Mouse (Mus musculus): Measurements from ENCODE around the gene Impg1. TPM values are rescaled to one million over a fixed set of nuclear protein-coding genes. Genes with fewer than 3 reads are reported as not detected.

Gene Impg1
- polyA plus RNA-seq, 1 experiment from 2014 or later = not detected

DNA sequence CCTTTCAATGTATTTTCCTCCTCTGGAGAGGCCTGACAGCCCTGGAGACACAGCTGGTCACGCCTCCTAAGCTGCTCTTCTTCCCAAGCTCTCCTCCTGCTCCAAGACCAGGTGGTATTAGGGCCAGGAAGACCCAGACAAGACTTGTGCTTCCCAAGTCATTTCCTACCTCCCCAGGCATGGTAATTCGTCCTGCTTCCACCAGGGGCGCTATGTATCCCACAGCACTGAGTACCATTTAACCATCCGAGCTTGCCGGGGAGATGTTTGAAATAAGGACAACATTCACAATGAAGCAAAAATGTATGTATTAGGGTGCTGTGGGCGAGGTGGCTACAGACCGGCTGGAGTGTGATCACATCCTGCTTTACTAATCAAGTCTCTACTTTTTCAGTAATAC is 79.3 kb downstream of the Impg1 start:
- 46% methylated on average over 7 of the region's 7 CpGs for WGBS
- Histone ChIP-seq H3K36me3 (no peaks in the 10 kb centered on the region), H3K27ac (no peak overlapping the region), H3K4me3 (no peak overlapping the region), H3K27me3 (no peaks in the 10 kb centered on the region), H3K9ac (no peak overlapping the region), H3K9me3 (no peaks in the 10 kb centered on the region), H3K4me2 (no peak overlapping the region), H3K4me1 (no peaks in the 10 kb centered on the region)
- no peak for ATAC-seq (ENCODE audit: insufficient number of reproducible peaks, insufficient read depth, low FRiP score, low TSS enrichment, low read depth)

DNA sequence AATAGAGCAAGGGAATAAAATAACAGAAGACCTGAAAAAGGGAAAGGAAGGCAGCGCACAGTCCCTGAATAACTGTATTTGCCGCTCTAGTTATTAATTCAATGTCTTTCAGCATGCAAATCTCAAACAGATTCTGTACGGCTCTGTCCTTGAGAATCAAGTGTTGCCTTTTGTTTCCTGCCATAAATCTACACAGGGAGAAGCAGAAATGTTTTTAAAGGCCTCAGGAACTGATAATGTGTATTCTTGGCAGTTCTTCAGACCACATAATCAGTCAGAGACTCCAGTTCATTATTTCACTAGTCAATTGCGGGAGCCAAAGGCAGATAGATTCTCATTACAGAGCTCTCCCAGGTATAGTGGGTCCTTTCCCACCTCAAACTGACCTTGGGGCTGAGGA is 82.6 kb downstream of the Impg1 start:
- no peak overlapping the region for H3K27ac ChIP-seq

DNA sequence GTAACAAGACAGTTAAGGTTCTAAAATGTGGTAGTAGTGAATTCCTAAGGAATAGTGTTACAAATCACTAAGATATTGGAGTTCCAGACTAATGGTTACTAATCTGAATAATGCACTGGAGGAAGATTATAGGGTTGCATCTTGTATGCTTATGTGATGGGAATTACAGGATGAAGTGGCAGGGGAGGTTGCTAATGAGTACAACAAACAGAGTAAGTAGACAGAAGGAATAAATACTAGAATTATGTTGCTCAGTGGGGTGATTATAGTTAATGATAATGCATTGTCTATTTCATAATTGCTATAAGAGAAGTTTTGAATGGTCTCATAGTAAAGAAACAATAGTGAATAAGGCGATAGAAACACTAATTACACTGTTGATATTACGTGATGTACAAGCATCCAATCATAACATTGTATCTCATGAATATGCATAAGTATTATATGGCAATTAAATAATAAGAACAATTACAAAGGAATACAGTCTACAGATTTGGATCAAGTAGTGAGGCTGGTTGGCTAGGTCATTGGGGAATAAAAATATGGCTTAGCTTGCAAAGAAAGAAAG is 85.1 kb downstream of the Impg1 start:
- Histone ChIP-seq H3K9me3 (no peaks in the 10 kb centered on the region), H3K36me3 (no peaks in the 10 kb centered on the region), H3K27me3 (no peaks in the 10 kb centered on the region), H3K9ac (no peak overlapping the region), H3K4me2 (no peak overlapping the region), H3K4me3 (no peak overlapping the region), H3K4me1 (no peaks in the 10 kb centered on the region), H3K27ac (no peak overlapping the region)
- WGBS = 85% methylated on average over 2 of the region's 2 CpGs
- ATAC-seq (ENCODE audit: insufficient number of reproducible peaks, insufficient read depth, low FRiP score, low TSS enrichment, low read depth) = no peak

More for the DNA sequence above, 82.6 kb downstream of the Impg1 start:
- no peaks in the 10 kb centered on the region for H3K9me3 ChIP-seq
- no peak overlapping the region for H3K4me3 ChIP-seq
- H3K4me2 ChIP-seq = no peak overlapping the region
- 64% methylated on average over 4 of the region's 4 CpGs for WGBS
- no peak for ATAC-seq (ENCODE audit: insufficient number of reproducible peaks, insufficient read depth, low FRiP score, low TSS enrichment, low read depth)
- H3K4me1 ChIP-seq = no peaks in the 10 kb centered on the region
- no peaks in the 10 kb centered on the region for H3K27me3 ChIP-seq
- no peak overlapping the region for H3K9ac ChIP-seq
- H3K36me3 ChIP-seq = no peaks in the 10 kb centered on the region

DNA sequence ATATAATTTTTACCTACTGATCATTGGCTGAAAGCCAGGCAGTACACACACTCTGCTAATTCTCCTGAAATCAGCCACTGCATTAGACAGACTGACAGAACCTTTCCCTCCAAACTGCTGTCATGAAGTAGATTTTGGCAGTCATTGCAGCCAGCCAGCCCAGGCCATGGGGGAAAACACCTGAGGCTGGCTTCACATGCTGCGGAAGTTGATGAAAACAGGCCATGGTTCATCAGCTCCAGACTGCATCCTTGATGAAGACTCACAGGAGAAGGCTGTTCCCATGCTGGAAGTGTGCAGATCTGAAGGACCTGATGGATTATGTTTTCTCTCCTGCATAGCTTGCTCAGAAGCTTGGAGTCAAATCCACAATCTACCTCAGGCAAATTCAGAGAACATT is 91.2 kb downstream of the Impg1 start:
- peaks cover 7% of the 10 kb centered on the region for H3K4me1 ChIP-seq
- H3K9ac ChIP-seq = no peak overlapping the region
- H3K4me2 ChIP-seq = no peak overlapping the region
- H3K9me3 ChIP-seq = no peaks in the 10 kb centered on the region
- 40% methylated on average over 1 of the region's 1 CpGs for WGBS
- no peak for ATAC-seq (ENCODE audit: insufficient number of reproducible peaks, insufficient read depth, low FRiP score, low TSS enrichment, low read depth)
- H3K27me3 ChIP-seq = no peaks in the 10 kb centered on the region
- H3K36me3 ChIP-seq = no peaks in the 10 kb centered on the region
- no peak overlapping the region for H3K27ac ChIP-seq
- no peak overlapping the region for H3K4me3 ChIP-seq

DNA sequence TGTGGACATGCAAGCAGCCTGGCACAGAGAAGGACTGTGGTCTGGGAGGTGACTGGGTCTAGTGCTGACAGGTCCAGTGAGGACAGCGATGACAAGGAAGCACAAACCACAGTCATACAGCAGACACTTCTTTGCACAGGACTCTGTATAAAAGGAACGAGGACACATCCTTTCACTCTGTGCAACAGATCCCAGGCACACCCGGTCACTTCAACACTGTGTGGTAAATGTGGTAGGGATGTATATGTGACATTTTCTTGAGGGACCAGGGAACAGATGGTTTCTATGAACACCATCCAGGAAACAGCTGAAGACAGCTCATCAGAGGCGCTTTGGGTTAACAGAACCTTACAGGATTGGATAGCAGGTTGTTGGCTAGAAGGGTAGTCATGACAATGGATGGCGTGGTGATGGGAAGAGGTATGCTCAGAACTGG is 92.0 kb downstream of the Impg1 start:
- Histone ChIP-seq H3K36me3 (no peaks in the 10 kb centered on the region), H3K27ac (no peak overlapping the region), H3K4me1 (peaks cover 7% of the 10 kb centered on the region), H3K9ac (no peak overlapping the region), H3K9me3 (no peaks in the 10 kb centered on the region), H3K4me3 (no peak overlapping the region), H3K4me2 (no peak overlapping the region), H3K27me3 (no peaks in the 10 kb centered on the region)
- WGBS = 75% methylated on average over 5 of the region's 5 CpGs
- no peak for ATAC-seq (ENCODE audit: insufficient number of reproducible peaks, insufficient read depth, low FRiP score, low TSS enrichment, low read depth)

DNA sequence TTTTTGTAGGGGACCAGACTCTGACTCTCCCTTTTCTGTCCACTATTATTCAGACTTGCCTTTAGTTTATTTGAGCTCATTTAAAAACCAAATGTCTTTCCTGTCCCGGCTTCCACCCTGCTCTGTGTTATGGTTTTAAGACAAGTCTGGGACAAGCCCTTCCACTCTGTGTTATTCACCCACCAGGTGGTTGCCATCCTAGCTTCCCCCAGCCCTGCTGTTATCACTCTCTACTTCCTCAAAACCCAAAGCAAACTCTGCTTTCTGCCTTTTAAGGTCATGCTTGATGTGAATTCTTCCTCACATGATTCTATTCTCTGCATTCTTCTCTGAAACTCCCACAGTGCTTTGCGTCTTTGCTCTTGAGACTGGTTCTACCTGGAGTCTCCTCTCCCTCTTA is 96.6 kb downstream of the Impg1 start:
- H3K36me3 ChIP-seq = no peaks in the 10 kb centered on the region
- WGBS = 80% methylated on average over 2 of the region's 2 CpGs

DNA sequence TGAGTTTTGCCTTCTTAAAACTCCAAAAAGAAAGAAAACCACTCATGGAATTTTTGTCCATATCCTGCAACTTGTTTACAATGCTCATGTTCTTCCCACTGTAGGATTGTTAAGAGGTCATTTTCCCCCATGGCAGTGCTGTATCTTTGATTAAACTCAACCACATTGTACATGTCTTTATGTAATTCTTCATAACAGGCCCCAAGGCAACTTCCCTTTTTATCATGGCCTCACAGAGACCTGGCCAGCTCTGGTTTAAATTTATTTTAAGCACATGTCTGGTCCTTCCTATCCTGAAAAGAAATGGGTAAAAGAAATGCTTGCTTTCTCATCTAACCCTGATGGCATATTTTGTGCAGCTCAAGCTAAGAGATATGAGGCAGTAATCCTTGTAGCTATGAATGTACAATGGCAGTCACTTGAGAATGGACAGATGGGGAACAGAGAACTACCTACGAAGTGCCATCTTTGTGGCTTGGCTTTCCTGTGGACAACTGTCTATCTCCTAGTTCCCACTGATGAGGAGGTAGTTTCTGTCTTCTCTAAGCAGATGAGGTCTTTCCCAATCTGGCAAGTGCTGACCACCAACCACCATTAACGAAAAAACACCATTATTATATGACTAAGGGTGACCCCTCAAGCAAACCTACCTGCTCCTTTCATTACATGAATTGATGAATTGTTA is 97.6 kb downstream of the Impg1 start:
- 90% methylated on average over 2 of the region's 2 CpGs for WGBS

More for the DNA sequence above, 96.6 kb downstream of the Impg1 start:
- no peak for ATAC-seq (ENCODE audit: insufficient number of reproducible peaks, insufficient read depth, low FRiP score, low TSS enrichment, low read depth)
- no peak overlapping the region for H3K27ac ChIP-seq
- peaks cover under 1% of the 10 kb centered on the region; the same call in 1 of the 2 replicates for H3K4me1 ChIP-seq
- H3K27me3 ChIP-seq = no peaks in the 10 kb centered on the region
- H3K4me2 ChIP-seq = no peak overlapping the region
- H3K4me3 ChIP-seq = no peak overlapping the region
- no peaks in the 10 kb centered on the region for H3K9me3 ChIP-seq
- H3K9ac ChIP-seq = no peak overlapping the region

DNA sequence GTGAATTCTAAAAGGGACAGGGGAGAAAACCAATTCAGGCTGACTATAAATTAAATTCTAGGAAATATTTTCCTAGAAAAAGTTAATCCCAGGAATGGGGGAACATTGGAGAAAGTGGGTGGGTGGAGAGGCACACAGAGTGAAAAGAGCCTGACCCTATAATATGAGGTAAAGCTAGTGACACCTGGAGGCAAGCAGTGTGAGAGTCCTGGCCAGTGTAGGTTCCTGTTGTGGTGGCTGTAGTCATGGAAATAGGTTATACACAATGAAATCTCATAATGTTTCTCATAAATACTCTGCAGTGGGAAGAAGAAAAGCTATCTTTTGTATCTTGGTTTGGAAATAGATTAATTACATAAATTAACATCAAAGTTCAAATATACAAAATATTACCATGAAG is 105.2 kb downstream of the Impg1 start:
- Histone ChIP-seq H3K27ac (no peak overlapping the region), H3K36me3 (no peaks in the 10 kb centered on the region), H3K4me3 (no peak overlapping the region), H3K4me1 (no peaks in the 10 kb centered on the region), H3K4me2 (no peak overlapping the region), H3K9ac (no peak overlapping the region), H3K9me3 (no peaks in the 10 kb centered on the region), H3K27me3 (no peaks in the 10 kb centered on the region)
- no peak for ATAC-seq (ENCODE audit: insufficient number of reproducible peaks, insufficient read depth, low FRiP score, low TSS enrichment, low read depth)

More for the DNA sequence above, 97.6 kb downstream of the Impg1 start:
- H3K4me3 ChIP-seq = no peak overlapping the region
- H3K4me1 ChIP-seq = no peaks in the 10 kb centered on the region
- H3K36me3 ChIP-seq = no peaks in the 10 kb centered on the region
- H3K9ac ChIP-seq = no peak overlapping the region
- H3K9me3 ChIP-seq = no peaks in the 10 kb centered on the region
- H3K27me3 ChIP-seq = no peaks in the 10 kb centered on the region
- no peak overlapping the region for H3K4me2 ChIP-seq
- H3K27ac ChIP-seq = no peak overlapping the region
- no peak for ATAC-seq (ENCODE audit: insufficient number of reproducible peaks, insufficient read depth, low FRiP score, low TSS enrichment, low read depth)

DNA sequence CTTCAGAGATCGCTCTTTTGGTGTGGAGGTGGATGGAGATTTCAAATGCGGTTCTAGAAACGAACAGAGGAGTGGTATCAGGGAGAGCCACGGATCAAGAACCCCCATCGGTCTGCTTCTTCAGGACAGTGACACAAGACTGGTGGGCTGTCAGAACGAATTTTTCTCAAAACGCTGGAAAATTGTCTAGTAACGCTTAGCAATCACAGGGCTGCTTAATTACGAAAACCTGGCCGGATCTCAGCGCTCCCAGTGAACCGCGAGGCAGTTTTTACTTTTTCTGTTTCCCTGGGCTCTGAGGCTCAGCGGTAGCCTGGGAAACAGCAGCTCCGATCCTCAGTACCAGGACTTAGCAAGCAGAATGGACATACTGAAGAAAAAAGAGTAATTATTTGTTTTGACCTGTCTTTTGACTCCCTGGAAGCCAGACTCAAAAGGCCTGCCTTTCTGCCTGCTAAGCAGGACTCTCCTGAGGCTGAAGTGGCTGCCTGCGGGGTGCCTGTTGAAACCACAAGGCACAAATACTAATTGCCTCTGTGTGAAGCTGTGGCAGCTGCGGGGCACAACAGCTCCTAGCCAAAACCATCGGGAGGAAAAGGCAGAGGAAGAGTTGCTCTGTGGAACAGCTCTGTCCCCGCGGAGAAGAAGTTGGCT is 113.5 kb downstream of the Impg1 start:
- Histone ChIP-seq H3K27ac (no peak overlapping the region), H3K4me2 (peak overlapping the region; percentile 49), H3K9me3 (no peaks in the 10 kb centered on the region), H3K36me3 (no peaks in the 10 kb centered on the region), H3K4me3 (0 out of 2 replicates have a peak overlapping the region, but pooled peaks have one; percentile 14), H3K4me1 (no peaks in the 10 kb centered on the region; the same call in 1 of the 2 replicates), H3K9ac (no peak overlapping the region), H3K27me3 (no peaks in the 10 kb centered on the region)
- ATAC-seq (ENCODE audit: insufficient number of reproducible peaks, insufficient read depth, low FRiP score, low TSS enrichment, low read depth) = no peak
- WGBS = 24% methylated on average over 20 of the region's 20 CpGs

DNA sequence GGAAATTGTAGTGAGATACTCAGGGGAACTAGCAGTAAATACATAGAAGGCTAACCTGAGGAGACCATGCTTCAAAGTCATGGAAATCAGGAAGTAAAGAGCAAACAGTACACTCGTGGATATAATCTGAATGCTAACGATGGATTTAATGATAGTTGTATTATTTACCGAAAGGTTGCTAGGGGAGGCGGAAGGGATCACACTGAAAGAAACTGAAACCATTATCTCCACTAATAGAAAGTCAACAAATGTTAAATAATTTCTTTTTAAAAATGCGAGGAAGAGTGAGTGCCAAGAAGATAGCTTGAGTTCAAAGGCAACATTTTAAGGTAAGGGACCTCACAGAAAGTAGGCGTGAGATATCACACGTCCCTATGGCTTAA is 114.0 kb downstream of the Impg1 start:
- WGBS = 62% methylated on average over 7 of the region's 7 CpGs
- no peak for ATAC-seq (ENCODE audit: insufficient number of reproducible peaks, insufficient read depth, low FRiP score, low TSS enrichment, low read depth)
- H3K9me3 ChIP-seq = no peaks in the 10 kb centered on the region
- H3K27ac ChIP-seq = no peak overlapping the region
- no peak overlapping the region for H3K9ac ChIP-seq
- H3K27me3 ChIP-seq = no peaks in the 10 kb centered on the region
- peak overlapping the region; percentile 49 for H3K4me2 ChIP-seq
- 0 out of 2 replicates have a peak overlapping the region, but pooled peaks have one; percentile 14 for H3K4me3 ChIP-seq
- H3K36me3 ChIP-seq = no peaks in the 10 kb centered on the region
- H3K4me1 ChIP-seq = no peaks in the 10 kb centered on the region; the same call in 1 of the 2 replicates

DNA sequence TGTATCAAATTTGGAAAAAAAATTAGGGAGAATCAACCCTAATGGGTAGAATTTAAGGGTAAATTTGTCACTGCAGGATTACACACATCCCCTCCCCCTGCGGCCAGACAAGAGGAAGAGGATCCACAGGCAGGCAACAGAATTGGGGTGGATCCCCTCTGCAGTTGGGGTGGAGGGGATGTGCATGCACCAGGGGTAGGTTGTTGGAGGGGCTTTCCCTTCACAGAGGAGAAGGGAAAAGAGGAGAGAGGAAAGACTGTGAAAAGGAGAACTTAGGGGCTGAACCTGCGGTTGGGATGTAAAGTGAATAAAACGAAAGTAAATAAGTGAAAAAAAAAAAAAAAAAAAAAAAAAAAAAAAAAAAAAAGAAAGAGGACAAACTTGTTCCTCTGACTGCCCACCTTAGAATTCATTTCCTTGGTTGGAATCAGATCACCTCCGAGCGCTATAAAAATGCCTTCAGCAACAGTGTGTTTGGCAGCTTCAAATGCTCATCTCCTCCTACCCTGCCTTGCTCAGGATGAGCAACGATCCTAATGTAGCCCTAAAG is 120.8 kb downstream of the Impg1 start:
- Histone ChIP-seq H3K36me3 (no peaks in the 10 kb centered on the region), H3K27me3 (no peaks in the 10 kb centered on the region), H3K4me2 (no peak overlapping the region), H3K9ac (no peak overlapping the region), H3K9me3 (no peaks in the 10 kb centered on the region), H3K4me3 (no peak overlapping the region), H3K27ac (no peak overlapping the region), H3K4me1 (peaks cover 4% of the 10 kb centered on the region; the same call in 1 of the 2 replicates)
- ATAC-seq (ENCODE audit: insufficient number of reproducible peaks, insufficient read depth, low FRiP score, low TSS enrichment, low read depth) = no peak
- WGBS = 88% methylated on average over 6 of the region's 6 CpGs

Measured in embryonic facial prominence, embryonic 13.5 days (tissue).